Mouse (Mus musculus): ENCODE data around the gene Rdh8.
"Not testable (repeated sequence)": the region's sequence is repeated elsewhere in the genome, so short reads cannot be mapped to it uniquely, and the experiment has no call there.

Gene Rdh8

DNA sequence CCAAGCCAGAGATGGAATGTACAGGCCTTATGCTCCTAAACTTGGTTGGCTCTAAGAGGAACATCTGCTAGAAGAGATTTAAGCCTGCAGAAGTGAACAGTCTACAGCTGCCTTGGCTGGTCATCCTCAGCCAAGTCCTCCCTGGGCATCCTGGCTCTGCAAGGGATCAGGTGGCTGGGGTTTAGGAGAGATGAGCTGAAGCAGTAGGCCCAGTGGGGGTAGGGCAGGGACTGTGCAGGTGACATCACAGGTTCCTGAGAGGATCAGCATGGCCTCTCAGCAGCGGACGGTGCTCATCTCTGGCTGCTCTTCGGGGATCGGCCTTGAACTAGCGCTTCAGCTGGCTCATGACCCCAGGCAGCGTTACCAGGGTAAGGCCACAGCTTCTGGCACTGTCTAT is at the start of gene Rdh8:
TSS of gene Rdh8 (plus strand) at position 268 of the 400 bp plus-strand sequence.
- DNase-seq (ENCODE audit: low spot score) = no peak

DNA sequence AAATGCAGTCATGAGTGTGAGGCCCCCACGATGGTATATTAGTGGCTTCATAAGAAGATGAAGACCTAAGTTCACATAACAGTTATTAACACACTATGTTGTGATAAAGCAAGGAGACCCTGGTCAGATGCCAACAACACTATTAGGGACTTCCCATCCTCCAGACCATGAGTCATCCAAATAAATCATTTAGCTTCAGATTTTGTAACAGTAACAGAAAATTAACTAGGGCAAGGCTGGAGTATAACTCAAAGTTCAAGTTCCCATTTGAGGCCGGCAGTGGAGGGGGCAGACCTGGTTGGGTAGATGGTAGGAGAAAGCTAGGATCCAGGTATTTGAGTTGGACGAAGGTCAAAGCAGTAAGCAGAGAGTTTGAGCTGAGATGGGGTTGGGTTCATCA is 37.0 kb upstream of the Rdh8 start:
- no peak for DNase-seq (ENCODE audit: low spot score)

DNA sequence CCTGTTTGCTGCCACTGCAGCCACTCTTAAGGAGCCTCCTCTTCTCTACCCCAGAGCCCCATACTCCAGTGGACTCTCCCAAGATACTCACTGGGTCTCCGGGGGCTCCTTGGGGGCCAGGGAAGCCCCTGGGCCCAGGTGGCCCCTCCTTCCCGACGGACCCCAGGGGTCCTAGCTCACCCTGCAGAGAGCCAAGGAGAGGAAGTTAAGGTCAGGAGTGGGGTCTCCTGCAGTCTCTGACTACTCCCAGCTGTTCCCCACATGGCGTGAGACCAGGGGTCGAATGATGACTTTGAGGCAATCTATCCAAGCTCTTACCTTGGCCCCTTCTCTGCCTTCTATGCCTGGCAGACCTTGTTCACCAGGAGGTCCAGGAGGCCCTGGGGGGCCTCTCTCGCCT is 33.2 kb upstream of the Rdh8 start:
- DNase-seq (ENCODE audit: low spot score) = no peak

DNA sequence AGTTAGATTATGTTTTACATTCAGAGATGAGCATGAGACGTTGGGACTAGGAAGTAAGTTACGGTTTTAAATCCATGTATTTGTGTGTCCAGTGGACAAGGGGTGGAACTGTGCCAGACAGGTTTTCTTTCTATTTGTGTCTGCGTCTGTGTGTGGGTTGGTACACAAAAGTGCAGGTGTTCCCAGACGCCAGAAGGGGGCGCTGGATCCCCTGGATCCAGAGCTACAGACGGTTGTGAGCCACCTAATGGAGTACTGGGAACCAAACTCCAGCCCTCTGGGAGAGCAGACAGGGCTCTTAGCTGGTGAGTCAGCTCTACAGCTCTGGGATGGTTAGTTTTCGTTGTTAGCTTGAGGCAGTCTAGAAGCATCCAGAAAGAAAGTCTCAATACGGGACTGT is 30.3 kb upstream of the Rdh8 start:
- no peak for DNase-seq (ENCODE audit: low spot score)

DNA sequence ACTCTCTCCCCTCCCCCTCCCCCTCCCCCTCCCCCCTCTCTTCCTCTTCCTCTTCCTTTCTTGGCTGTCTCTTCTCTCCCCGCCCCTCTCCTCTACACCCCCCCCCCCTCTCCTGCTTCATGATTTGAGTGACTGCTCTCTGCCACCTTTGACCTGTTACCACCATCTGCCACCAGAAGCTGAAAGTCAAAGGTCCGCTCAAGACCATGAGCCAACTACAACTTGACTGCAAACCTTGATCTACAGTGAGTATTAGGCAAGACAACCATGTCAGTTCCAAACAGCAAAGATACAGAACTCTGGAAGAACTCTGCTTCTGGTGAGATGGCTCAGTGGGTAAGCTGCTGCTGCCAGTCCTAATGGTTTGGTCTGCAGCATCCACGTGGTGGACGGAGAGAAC is 28.7 kb upstream of the Rdh8 start:
- DNase-seq (ENCODE audit: low spot score) = no peak

DNA sequence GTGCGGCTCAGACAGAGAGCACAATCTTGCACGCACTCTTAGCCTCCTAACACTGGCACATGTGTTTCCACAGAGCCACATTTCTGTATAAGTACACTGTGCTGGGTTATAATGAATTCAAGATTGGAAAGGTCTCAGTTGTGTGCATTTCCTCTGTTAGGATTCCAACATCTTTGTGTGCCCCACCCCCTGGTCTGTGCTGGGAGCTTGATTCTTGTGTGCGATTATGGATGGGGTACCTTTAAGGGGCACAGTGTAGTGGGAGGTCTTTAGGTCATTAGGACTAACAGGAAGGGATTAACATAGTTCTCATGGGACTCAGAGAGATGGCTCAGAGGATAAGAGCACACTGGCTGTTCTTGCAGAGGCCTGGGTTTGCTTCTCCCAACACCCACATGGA is 28.0 kb upstream of the Rdh8 start:
- DNase-seq (ENCODE audit: low spot score) = no peak

DNA sequence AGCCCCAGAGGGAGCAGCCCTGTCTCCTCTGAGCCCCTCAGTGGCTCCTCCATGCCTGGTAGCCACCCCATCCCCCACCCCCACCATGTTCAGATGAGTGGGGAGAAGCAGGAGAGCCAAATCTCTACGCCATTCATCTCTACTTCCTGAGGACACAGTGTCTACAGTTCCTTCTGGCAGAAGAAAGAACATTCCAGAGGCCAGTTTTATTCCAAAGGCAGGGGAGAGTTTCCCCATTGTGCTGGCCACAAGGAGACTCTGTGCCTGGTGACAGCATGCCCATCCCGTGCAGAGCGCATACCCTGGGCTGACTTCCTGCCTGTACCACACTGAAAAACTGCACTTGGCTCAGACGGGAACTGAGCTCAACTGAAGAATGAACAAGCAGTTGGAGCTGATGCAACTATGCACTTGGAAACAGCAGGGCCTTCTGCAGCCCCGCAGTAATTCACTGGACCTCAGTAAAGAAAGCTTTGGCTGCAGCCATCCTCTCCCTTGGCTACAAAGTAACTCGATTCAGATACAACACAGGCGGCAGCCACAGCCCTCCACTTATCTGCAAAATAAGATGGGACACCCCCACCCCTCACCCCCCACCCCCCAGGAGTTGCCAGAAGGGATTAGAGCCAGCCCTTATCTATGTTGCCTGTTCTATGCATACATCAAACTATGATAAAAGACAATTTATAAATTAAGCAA is 24.0 kb upstream of the Rdh8 start:
- DNase-seq (ENCODE audit: low spot score) = no peak

DNA sequence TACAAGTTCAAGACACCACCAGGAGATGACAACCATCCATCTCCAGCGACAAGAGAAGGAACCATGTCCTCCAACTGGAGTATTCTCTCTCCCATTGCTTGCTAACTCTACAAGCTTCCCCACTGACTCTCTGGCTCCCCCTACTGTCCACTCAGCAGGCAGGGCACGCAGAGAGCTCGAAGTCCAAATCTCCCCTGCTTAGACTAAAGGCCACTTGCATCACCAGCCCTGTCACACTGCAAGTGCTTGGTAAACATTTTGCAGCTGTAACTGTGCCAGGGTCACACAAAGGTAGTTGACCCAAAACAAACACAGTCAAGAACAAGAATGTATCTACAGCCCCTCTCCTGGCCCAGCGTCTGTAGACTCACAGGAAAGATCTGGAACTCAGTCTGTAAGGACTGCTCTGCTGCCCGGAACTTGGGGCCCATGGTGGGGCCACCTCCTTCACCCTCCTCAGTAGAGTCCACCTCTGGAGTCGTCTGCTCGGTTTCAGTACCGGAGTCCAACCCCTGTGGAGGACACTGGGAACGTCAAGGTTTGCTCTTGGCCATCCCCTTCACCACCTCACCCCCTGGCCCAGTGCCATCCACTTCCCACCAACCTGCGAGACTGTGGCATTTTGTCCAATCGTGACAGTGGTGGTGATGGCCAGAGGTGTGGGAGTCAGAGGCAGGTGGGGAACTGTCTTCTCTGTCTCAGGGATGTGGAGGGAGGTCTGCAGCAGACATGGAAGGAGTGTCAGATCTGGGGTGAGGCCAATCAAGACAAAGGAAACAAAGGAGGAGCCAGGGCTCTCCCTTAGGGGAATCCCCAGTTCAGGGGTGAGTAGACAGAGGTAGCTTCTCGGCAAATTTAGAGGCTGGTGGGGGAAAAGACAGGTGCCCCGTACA is 13.8 kb upstream of the Rdh8 start:
- DNase-seq (ENCODE audit: low spot score) = peak; percentile 30

DNA sequence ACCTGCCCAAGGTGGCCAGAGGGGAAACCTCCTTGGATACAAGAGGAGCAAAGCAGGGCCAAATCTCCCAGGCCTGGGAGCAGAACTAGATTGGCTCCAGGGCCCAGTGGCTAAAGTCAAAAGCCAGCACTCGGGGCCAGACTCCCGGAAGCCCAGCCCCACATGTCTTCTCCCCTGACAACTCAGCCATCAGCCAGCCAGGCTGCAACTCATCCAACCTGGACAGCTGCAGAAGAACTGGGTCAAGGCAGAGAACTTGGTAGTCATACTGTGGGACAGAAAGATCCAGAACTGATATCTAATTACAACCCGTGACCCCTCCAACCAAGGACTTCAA is 13.2 kb upstream of the Rdh8 start:
- DNase-seq (ENCODE audit: low spot score) = peak; percentile 8

DNA sequence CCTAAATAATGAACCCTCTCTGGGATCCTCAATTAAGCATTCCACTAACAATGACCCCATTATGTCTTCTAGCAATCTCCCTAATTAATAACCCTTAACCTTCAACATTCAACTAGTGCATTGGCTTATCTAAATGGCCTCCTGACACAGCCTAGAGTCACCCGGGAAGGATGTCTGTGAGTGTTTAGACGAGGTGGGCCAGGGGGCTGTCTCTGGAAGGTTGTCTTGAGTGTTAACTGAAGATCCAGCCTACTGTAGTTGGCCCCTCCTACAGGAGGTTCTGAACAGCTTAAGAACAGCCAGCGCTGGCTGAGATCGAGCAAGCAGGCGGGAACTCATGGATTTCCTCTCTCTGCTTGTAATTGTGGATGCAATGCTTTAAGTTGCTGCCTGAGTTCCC is 12.6 kb upstream of the Rdh8 start:
- no peak for DNase-seq (ENCODE audit: low spot score)

DNA sequence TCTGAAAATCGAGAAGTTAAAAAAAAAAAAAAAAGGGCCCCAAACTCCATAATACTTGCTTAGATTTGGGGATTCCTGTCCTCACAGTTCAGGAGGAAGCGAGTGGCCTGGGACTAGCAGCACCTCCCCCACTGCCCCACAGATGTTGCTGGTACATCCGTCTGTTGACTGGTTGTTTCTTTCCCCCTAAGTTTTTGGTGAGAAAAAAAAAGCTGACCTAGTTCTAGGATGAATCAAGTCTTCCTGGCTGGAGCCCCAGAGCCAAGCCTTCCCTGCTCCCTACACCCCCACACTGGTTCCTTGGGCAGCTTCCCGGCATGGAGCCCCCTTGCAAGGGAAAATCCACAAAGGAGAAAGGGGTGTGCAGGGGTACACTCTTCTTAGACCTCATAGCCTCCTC is 8.0 kb upstream of the Rdh8 start:
- no peak for DNase-seq (ENCODE audit: low spot score)

DNA sequence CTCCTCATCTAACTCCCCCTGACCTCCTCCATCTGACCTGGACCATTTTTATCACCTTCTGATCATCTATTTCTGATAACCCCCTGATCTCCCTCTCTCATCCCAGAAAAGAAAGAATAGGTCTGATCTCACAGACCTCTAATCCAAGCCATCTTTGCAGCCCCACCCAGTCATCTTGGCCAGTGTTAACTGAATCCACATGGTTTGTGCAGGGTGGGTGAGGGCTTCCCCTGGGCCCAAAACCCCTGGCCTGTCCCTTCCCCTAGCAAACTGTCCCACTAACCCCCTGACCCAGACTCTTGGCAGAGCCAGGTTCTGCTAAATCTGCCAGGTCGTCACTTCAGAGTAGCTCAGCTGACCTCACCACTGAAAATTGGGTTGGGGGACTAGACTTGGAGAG is 7.5 kb upstream of the Rdh8 start:
- DNase-seq (ENCODE audit: low spot score) = no peak

DNA sequence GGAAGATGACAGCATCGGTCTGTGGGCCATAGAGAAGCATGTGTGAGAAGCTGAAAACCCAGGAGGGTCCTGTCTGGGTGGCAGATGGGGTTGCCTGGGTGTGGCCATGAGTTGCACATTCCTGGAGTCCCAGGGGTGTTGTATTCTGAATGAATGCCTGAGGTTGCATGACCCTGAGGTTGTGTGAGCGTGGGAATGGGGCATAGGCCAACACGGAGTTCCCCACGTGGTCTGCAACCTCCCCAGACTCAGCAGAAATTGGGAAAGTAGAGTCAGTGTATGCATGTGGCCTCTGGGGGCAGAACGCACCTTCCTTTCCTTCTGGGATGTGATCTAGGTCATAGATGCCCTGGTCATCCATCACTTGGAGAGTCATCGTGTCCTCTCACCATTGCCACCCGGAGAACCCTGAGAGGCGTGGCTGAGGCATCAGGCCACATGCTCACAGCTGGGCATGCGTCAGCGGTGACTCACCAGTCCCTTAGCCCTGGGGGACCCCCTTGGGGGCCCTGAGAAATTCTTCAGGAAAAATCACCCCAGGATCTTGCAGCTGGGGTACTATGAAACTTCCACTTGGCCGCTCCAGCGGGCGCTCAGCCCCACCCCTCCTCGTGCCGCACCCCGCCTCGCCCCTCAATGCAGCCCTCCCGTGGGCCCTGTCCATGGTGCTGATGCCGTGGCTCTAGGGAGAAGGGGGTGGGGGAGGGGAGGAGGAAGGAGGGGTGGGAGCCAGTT is 5.6 kb upstream of the Rdh8 start:
- peak; percentile 45 for DNase-seq (ENCODE audit: low spot score)

DNA sequence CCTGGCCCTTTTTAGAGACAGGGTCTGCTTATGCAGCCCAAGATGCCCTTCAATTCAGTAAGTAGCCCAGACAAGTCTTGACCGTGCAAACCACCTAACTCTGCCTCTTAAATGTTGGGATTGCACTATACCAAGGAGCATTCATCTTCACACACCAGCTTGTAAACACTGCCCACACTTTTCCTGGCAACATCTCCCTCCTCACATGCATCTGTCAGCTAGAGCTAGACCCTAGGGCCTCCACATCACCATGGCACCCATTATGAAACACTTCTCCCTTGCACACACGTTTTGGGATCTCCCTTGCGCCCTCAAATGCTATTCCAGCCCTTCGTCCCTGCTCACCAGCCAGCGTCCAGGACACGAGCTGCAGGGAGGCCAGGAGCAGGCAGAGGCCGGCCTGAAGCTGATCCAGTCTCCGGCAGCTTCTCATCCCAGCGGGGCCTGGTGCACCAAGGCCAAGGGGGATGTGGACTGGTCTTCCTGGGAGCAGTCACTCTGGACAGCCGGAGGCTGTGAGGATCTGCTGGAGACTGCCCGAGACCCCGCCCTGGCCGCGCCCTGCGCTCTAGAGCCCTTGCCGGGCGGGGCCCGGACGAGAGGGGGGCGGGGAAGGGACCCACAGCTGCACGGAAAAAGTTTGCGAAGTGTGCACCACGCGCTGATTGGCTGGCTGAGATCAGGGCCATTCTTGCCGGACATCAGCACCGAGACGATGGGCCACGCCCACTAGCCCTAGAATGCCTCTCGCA is 3.6 kb upstream of the Rdh8 start, which contains the start of gene Col5a3:
TSS of gene Col5a3 (minus strand) at position 547 of the 752 bp plus-strand sequence.
- peak; percentile 56 for DNase-seq (ENCODE audit: low spot score)

DNA sequence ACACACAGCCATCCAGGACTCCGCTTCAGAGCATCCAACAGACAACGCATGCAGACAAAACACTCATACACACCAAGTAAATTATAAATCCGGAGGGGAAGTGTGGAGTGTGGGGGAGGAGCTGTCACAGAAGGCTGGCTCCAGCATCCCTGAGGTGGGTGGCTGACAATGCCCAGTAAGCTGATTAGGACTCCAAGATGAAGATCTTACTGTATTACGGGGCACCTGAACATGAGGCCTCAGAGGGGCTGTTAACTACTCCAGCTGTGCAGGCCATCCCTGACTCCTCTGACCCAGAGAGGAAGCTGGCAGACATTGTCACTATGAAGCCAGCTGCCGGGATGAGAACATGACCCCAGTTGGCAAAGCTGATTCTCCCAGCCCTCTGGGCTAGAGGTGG is 1.7 kb downstream of the Rdh8 start:
- DNase-seq (ENCODE audit: low spot score) = no peak

DNA sequence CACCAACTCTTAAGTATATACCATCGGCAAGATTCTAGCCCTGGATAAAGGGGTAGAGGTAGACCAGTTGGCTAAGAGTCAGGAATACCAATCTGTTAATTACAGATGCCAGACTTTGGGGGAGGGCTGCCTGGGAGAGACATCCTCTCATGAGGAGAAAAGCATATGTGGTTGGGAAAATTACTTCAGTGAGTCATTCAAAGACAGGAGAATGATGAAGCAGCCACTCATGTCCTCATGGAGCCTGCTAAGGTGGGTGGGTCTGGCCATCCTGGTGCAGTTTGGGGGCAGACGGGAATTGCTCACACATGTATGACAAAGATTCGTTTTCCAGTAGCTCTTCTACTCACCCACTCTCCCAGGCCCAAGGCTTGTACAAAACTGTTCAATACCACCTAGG is 4.5 kb downstream of the Rdh8 start:
- no peak for DNase-seq (ENCODE audit: low spot score)

DNA sequence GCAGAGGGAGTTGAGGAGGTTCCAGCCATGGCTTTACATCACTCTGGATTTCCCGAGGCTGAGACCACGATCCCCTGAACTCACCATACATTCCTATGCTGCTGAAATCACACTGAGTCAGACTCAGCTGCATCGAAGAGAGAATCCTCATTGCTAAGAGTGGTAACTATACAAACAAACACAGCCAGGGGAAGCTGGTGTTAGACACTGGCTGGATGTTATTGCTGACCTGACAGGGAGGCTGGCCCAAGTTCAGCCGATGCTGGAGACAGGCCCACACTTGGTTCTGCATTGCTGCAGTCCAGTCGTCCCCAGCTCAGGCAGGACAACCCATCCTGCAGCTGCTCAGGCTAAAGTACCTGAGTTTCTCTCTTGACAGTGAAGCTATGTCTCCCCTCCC is 7.5 kb downstream of the Rdh8 start:
- DNase-seq (ENCODE audit: low spot score) = no peak

DNA sequence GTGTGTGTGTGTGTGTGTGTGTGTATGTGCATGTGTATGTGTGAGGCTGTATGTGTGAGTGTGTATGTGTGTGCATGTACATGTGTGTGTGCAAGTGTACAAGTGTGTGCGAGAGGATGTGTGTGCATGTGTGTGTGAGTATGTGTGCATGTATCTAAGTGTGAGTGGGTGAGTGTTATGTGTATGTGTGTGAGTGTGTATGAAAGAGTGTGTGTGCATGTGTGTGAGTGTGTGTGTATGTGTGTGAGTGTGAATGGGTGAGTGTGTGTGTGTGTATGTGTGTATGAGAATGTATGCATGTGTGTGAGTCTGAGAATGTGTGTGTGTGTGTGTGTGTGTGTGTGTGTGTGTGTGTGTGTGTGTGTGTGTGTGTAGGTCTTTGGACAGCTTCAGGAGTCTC is 9.8 kb downstream of the Rdh8 start:
- no peak for DNase-seq (ENCODE audit: low spot score)

DNA sequence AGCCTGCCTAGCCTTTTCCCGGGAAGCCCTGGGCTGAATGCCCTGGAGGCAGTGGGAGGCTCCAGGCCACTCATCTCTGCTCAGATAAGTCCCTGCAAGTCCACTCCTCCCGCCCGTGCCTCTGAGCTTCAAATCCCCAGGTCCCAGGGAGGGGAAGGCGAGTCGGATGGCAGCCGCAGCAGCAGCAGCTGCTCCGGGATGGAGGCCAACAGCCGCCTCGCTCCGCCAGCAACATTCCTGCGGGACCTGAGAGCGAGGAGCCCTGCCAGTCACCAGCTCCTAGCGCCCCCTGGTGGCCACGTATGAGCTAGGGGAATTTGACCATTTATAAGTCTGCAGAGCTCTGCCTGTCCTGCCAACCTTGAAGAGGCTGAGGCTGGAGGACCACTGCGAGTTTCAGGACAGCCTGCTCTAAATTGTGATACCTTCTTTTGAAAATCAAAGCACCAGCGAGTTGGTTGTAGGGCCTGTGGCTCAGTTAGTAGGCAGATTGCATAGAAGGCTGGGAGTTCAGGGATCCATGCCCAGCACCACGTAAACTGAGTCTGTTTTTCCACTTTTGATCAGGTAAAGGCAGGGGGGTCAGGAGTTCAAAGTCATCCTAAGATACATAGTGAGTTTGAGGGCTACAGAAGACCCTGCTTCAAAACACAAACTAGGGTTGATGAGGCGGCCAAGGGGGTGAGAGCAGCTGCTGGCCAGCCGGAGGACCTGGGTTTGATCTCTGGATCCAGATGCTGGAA is 12.8 kb downstream of the Rdh8 start:
- peak; percentile 94 for DNase-seq (ENCODE audit: low spot score)

DNA sequence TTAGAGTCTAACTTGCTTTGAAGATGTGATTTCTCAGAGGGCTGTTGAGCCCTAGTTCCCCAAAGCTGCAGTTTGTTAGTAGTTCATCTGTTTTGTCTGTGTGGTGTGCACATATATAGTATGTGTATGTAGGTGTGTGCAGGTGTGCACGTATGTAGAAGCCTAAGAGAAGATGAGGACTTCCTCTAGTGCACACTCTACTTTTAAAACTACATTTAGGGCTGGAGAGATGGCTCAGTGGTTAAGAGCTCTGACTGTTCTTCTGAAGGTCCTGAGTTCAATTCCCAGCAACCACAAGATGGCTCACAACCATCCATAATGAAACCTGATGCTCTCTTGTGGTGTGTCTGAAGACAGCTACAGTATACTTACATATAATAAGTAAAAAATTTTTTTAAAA is 16.6 kb downstream of the Rdh8 start:
- no peak for DNase-seq (ENCODE audit: low spot score)

DNA sequence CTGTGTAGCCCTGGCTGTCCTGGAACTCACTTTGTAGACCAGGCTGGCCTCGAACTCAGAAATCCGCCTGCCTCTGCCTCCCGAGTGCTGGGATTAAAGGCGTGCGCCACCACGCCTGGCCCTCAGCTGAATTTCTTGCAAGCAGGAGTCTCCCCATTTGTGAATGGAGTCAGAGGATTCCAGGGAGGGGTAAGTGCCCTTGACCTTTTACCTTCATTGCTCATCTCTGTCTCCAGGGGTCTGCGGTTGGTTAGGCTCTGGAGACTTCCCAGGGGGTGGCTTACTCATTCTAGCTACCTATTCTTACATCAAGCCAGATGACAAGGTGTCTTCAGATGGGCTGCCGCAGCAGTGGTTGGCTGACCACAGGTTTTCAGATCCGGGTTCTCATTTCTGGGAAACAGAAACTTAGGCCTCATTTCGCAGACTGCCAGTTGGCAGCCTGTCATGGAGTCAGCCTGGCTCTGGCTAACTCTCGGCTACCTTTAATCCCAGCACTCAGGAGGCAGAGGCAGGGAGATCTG is 17.2 kb downstream of the Rdh8 start:
- DNase-seq (ENCODE audit: low spot score) = not testable (repeated sequence)
